Mouse (Mus musculus): ENCODE measurements at regions not wholly inside any gene's neighbourhood (a gene's known extent, or its start where the extent isn't known, plus 50 kb on each side); places are given as distances from the start of the nearest gene placed in this dataset.

- TF ChIP-seq POLR2A (IDR thresholded peaks at IDR 0.05; ENCODE audit: insufficient read depth, low read depth, low read length), result no peak
- H3K4me1 ChIP-seq (ENCODE audit: control insufficient read depth, insufficient read depth, low read length), result no peaks in the 10 kb centered on the region
- H3K27ac ChIP-seq (ENCODE audit: insufficient read depth, low read depth, low read length), result no peak overlapping the region
- whole genome bisulfite sequencing, result 24% methylated on average over 1 of the region's 1 CpGs
- no peak overlapping the region for H3K4me3 ChIP-seq (ENCODE audit: insufficient read depth, low read depth, low read length)
Measured at GRCm38 (mm10) chr4:95439834-95440233, 117.5 kb upstream of the Fggy start.

DNA sequence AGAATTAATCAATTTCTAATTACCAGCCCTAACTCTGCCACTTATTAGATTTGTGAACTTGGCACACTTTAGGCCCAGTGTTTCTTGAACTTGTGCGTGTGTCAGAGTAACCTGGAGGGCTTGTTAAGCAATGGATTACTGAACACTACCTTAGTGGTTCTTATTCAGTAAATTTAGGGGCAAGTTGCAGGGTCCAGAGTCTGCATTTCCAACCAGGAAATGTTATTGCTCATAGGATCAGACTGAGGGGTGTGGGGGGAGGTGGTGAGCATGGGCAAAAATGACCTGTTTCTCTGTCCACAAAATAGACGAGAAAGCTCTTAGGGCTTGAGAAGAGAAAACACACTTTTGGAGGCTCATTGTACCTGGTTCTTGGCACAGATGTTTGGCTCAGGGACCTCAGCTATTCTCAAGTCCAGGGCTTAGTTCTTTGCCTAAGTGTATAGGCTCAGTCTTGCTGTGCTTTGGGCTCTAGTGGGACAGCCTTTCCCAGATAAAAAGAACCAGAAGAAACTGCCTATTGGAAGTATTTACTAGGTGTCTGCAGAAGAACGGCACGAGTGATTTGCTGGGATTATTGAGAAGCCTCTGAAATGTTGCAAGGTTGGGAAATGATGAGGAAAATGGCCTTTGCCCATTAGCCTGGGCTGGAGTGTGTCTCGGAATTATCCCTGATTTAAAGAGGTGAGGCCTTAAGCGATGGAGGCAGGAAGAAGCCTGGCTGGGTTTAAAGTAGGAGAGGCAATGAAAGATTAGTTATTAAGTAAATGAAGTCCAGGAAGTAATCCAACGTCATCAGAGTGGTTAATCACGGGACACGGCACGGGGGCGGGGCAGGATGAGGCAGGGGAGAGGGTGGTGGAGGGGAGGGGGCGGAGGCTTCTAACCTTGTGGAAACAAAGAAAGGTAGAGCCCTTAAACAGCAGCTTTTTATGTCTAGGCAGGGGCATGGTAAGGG, 113.2 kb upstream of the Fggy start:
- TF ChIP-seq POLR2A (IDR thresholded peaks at IDR 0.05; ENCODE audit: insufficient read depth, low read depth, low read length) (no peak), CTCF (IDR thresholded peaks at IDR 0.05; ENCODE audit: insufficient read depth, low read depth, low read length) (no peak)
- H3K4me3 ChIP-seq (ENCODE audit: insufficient read depth, low read depth, low read length), result no peak overlapping the region
- no peaks in the 10 kb centered on the region for H3K4me1 ChIP-seq (ENCODE audit: control insufficient read depth, insufficient read depth, low read length)
- WGBS, result 64% methylated on average over 12 of the region's 12 CpGs
- H3K27ac ChIP-seq (ENCODE audit: insufficient read depth, low read depth, low read length), result no peak overlapping the region

DNA sequence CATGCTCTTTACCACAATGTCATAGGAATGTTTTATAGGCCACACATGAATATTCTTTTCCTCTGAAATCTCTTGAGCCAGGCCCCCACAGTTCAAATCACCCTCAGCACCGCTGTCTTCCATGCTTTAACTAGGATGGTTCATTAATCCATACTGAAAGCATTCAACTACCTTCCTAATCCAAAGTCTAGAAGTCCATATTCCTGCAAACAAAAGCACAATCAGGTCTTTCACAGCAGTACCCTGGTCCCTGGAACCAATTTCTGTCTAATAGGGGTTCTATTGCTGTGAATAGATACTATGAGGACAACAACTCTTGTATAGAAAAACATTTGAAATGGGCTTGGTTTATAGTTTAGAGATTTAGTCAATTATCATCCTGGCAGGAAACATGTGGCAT, 107.0 kb upstream of the Fggy start:
- no peak for TF ChIP-seq POLR2A (IDR thresholded peaks at IDR 0.05; ENCODE audit: insufficient read depth, low read depth, low read length)
- TF ChIP-seq CTCF (IDR thresholded peaks at IDR 0.05; ENCODE audit: insufficient read depth, low read depth, low read length), result no peak
- Histone ChIP-seq H3K4me3 (ENCODE audit: insufficient read depth, low read depth, low read length) (no peak overlapping the region), H3K27ac (ENCODE audit: insufficient read depth, low read depth, low read length) (no peak overlapping the region), H3K4me1 (ENCODE audit: control insufficient read depth, insufficient read depth, low read length) (no peaks in the 10 kb centered on the region)
- WGBS, result 93% methylated on average over 1 of the region's 1 CpGs

- 93% methylated on average over 3 of the region's 3 CpGs for WGBS
- Histone ChIP-seq H3K4me3 (ENCODE audit: insufficient read depth, low read depth, low read length) (no peak overlapping the region), H3K4me1 (ENCODE audit: control insufficient read depth, insufficient read depth, low read length) (no peaks in the 10 kb centered on the region), H3K27ac (ENCODE audit: insufficient read depth, low read depth, low read length) (no peak overlapping the region)
- TF ChIP-seq POLR2A (IDR thresholded peaks at IDR 0.05; ENCODE audit: insufficient read depth, low read depth, low read length), result no peak
- no peak for TF ChIP-seq CTCF (IDR thresholded peaks at IDR 0.05; ENCODE audit: insufficient read depth, low read depth, low read length)
Measured at GRCm38 (mm10) chr4:95451831-95452230, 105.5 kb upstream of the Fggy start.

DNA sequence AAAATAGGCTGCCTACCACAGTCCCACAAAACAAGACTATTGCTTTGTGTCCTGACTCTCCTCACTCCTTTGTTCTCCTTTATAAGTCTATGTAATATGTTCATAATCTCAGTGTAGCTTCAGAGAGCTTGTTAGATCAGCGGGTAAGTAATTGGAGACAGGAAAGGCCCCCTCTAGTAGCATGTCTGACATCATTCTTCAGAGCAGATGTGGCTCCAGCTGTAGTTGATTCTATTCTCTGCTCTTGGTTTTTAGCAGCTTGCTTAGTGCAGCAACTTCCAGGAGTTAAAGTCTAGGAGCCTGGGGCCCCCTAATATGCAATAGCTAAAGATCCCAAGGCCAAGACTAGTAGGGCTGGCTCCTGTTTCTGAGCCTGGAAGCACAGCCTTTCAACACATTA, 101.0 kb upstream of the Fggy start:
- H3K4me3 ChIP-seq (ENCODE audit: insufficient read depth, low read depth, low read length), result no peak overlapping the region
- 73% methylated on average over 1 of the region's 1 CpGs for WGBS
- H3K4me1 ChIP-seq (ENCODE audit: control insufficient read depth, insufficient read depth, low read length), result no peaks in the 10 kb centered on the region
- no peak overlapping the region for H3K27ac ChIP-seq (ENCODE audit: insufficient read depth, low read depth, low read length)
- TF ChIP-seq CTCF (IDR thresholded peaks at IDR 0.05; ENCODE audit: insufficient read depth, low read depth, low read length) (no peak), POLR2A (IDR thresholded peaks at IDR 0.05; ENCODE audit: insufficient read depth, low read depth, low read length) (no peak)

DNA sequence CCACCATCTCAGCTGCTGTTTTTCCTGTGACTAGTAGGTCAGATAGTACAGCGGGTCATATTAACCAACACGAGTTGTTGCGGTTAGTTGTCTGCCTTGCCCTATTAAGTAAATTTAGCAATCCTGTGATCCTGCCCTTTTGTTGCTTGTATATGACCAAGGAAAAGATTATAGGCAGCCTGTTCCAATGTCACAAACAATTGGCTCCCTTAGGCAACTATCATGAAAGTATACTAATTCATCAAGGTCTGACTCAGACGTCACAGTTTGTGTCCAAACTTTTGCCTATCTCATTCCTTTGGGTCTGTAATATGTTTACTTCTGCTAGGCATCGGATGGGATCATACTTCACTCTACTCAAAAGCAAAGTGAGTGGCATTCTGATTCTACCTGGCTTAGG, 100.4 kb upstream of the Fggy start:
- TF ChIP-seq POLR2A (IDR thresholded peaks at IDR 0.05; ENCODE audit: insufficient read depth, low read depth, low read length), result no peak
- 91% methylated on average over 5 of the region's 5 CpGs for whole genome bisulfite sequencing
- no peaks in the 10 kb centered on the region for H3K4me1 ChIP-seq (ENCODE audit: control insufficient read depth, insufficient read depth, low read length)
- no peak overlapping the region for H3K4me3 ChIP-seq (ENCODE audit: insufficient read depth, low read depth, low read length)
- H3K27ac ChIP-seq (ENCODE audit: insufficient read depth, low read depth, low read length), result no peak overlapping the region

DNA sequence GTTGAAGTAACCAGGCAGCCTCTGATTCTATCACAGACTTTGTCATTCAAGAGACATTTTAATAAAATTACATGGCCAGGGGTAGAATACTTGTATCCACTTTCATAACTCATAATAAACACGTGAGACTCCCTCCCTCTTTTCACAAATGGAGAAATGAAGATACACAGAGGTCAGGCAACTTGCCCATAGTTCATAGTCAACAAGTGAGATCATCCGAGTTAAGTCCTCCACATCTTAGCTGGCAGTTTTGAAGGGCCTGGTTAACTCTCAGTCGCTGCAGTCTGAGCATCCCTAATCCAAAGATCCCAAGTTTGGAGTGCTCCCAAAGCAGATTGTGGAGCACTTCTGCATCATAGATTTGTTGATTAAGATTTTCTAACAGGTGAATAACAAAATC, 94.8 kb upstream of the Fggy start:
- H3K4me1 ChIP-seq (ENCODE audit: control insufficient read depth, insufficient read depth, low read length), result no peaks in the 10 kb centered on the region
- TF ChIP-seq CTCF (IDR thresholded peaks at IDR 0.05; ENCODE audit: insufficient read depth, low read depth, low read length) (no peak), POLR2A (IDR thresholded peaks at IDR 0.05; ENCODE audit: insufficient read depth, low read depth, low read length) (no peak)
- no peak overlapping the region for H3K27ac ChIP-seq (ENCODE audit: insufficient read depth, low read depth, low read length)
- no peak overlapping the region for H3K4me3 ChIP-seq (ENCODE audit: insufficient read depth, low read depth, low read length)
- 88% methylated on average over 3 of the region's 3 CpGs for WGBS

- H3K4me1 ChIP-seq (ENCODE audit: control insufficient read depth, insufficient read depth, low read length), result no peaks in the 10 kb centered on the region
- H3K4me3 ChIP-seq (ENCODE audit: insufficient read depth, low read depth, low read length), result no peak overlapping the region
- H3K27ac ChIP-seq (ENCODE audit: insufficient read depth, low read depth, low read length), result no peak overlapping the region
- WGBS, result 90% methylated on average over 8 of the region's 8 CpGs
- no peak for TF ChIP-seq POLR2A (IDR thresholded peaks at IDR 0.05; ENCODE audit: insufficient read depth, low read depth, low read length)
Measured at GRCm38 (mm10) chr4:95463082-95463825, 94.1 kb upstream of the Fggy start.

DNA sequence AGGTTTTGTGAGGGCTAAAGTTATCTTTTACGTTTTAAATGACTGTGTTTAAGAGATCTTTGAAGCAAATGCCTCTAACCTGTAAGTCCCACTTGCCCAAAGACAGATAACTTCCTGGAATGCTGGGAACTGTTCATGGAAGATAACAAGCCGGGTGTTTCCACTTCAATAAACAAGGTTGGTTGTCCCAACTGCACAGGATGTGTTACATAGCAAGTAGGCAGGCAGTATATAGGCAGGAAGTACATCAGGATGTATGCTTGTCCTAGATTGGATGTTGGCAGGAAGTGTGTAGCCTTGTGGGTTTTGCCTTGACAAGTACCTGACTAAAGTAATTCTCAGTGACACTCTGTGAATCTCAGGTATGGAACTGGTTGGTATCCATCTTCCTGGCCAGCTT, 90.7 kb upstream of the Fggy start:
- no peak for TF ChIP-seq CTCF (IDR thresholded peaks at IDR 0.05; ENCODE audit: insufficient read depth, low read depth, low read length)
- no peak for TF ChIP-seq POLR2A (IDR thresholded peaks at IDR 0.05; ENCODE audit: insufficient read depth, low read depth, low read length)
- Histone ChIP-seq H3K4me1 (ENCODE audit: control insufficient read depth, insufficient read depth, low read length) (no peaks in the 10 kb centered on the region), H3K27ac (ENCODE audit: insufficient read depth, low read depth, low read length) (no peak overlapping the region), H3K4me3 (ENCODE audit: insufficient read depth, low read depth, low read length) (no peak overlapping the region)
- WGBS, result 75% methylated on average over 2 of the region's 2 CpGs

Measured in olfactory bulb, adult 2 months (tissue).